Mouse (Mus musculus) ovary, postnatal 14 days (tissue): ENCODE measurements around the gene Bscl2.
"Not testable (repeated sequence)": the region's sequence is repeated elsewhere in the genome, so short reads cannot be mapped to it uniquely, and the experiment has no call there.

Source experiments
- DNase-seq: peaks from one replicate; pipeline ENCODE4 v3.0.0; 2022; ENCODE audit warnings: low spot score

Gene Bscl2

DNA sequence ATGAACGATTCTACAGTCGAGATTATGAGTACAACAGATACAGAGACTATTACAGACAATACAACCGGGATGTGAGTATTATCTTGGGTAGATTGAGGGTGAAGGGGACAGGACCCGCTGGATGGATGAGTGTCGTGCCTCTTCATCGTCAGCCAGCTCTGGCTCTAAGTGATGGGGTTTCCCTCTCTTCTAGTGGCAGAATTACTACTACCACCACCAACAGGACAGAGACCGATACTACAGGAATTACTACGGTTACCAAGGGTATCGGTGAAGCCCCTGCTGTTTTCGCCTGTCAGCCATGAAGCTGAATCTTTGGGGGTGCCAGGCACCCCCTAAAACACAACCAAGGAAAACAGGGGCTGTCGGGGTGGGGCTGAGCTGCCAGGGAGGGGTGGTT lies 6.0 kb upstream of the Bscl2 start:
- DNase-seq = no peak

DNA sequence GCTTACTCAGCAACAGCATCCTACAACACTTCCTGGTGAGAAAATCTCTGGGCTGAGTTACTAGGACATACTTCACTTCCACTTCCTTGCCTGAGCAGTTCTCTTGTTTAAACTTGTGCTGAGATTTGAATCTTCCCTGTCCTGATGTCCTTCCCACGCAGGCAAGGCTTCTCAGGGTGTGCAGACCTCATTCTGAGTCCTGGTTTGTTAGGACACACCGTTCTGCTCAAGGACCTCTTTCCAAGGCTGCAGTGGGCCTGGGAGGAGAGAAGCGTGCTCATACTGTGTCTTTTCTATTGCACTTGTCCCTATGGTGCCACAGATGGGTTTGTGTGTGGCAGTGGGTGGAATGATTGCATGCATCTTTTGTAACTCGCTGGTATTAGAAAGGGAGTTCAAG lies 4.3 kb upstream of the Bscl2 start:
- no peak for DNase-seq

DNA sequence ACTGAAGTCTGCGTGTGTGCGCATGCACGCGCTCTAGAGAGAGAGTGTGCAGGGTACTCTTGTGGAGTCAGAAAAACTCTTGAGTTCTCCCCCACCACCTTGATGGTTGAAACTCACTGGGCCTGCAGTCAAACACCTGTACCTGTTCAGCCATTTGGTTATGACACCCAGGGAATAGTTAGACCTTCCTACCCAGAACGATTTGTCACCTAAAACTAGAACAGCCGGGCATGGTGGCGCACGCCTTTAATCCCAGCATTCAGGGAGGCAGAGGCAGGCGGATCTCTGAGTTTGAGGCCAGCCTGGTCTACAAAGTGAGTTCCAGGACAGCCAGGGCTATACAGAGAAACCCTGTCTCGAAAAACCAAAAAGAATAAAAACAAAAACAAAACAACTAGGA lies 940 bp upstream of the Bscl2 start:
- not testable (repeated sequence) for DNase-seq

DNA sequence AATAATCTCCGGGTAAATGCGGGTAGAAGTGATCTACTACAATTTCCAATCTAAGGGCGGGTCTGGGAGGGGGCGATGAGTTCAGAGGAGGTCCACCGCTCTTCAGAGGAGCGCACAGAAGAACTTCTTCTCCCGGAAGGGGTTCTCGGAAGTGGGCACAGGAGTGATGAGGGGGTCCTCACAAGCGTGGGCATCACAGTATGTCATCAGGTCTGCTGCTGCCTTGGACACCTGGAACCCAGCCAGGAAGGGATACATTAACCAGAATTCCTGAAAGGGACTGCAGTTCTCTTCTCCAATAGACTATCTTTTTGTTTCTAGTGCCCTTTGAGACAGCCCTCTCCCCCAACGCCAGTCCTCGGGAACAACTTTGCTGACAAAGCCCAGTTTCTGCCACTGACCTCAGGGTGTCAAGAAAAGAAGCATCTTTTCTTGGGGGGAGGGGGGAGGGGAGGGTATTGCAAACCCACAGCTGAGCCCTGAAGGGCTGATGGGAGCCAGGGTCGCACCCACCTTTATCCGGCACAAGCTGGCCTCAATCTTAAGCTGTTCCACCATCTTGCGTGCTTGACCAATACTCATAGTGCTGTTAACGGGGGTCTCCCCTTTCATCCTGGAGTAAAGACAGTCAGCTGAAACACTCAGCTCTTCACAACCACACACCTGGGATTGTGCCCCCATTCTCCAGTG lies 919 bp downstream of the Bscl2 start:
- DNase-seq = peak; percentile 44

DNA sequence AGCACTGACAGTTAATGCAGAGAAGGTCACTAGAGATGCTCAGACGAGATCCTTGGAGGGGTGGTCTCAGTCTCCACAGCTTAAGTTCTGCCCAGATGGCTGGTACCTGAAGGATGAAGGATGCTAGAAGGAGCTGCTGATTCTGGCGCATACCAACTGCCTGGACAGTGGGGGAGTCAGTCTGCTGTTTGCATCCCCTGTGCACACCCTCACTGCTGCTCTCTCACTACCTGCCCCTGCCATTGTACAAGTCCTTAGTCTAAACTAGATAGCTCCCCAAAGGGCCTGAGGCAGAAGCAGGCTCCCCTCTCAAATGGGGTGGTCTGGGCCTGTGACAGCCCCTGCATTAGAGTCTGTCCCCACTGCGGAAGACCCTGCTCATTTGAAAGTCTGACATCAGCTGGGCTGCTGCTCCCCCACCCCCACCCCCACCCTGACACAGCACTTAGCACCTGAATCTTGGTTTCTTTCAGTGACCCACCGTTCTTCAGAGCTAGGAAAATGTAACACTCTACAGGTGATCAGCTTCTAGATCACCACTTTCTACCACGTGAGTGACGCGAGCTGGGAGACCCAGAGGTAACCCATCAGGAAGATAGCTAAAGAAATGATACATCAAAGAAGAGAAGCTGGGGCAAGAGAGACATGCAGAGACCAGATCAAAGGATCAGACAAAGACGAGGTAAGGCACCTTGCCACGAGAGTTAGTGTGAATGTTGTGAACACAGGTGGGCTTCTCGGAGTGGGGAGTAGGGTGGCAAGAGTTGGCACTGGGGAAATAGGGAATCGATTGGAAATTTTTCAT lies 2.0 kb downstream of the Bscl2 start, which contains the start of gene Gng3:
TSS of gene Gng3 (minus strand) at position 92 of the 805 bp plus-strand sequence.
- no peak for DNase-seq

DNA sequence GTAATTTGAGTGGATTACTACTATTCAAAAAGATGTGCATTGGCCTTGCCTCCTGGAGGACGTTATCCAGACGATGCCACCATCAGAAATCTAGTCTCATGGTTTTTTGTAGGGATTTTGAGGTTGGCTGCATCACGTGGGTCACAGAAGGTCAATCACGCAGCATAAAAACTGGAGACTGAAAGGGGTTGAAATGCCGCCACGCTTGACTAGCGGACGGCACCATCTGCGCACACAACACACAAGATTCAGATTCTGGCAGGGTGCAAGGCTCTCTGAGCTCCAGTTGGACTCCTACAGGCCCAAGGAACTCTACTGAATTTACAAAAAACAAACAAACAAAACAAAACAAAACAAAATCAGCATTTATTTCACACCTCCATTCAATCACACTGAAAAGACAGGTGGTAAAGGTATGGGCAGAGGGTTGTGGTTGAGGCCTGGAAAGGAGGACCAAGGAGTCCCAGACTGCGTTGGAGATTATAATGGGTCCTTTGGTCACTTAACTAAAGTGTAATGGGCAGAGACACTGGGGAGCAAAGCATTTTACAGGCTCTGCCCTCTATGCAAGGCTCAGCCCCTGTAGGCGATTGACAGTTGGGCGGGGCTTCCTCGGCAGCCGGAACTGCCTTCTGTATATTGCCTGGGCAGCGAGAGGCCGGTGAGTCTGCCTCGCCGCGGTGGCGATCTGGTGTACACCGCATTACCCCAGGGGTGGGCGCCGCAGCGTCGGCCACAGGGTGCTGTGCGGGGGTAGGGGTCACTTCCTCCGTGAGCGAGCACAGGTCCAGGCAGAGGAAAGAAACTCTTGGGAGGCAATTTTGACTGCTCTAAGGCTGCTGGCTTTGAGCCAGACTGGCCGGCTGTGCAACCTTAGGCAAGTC lies 2.9 kb downstream of the Bscl2 start:
- no peak for DNase-seq

DNA sequence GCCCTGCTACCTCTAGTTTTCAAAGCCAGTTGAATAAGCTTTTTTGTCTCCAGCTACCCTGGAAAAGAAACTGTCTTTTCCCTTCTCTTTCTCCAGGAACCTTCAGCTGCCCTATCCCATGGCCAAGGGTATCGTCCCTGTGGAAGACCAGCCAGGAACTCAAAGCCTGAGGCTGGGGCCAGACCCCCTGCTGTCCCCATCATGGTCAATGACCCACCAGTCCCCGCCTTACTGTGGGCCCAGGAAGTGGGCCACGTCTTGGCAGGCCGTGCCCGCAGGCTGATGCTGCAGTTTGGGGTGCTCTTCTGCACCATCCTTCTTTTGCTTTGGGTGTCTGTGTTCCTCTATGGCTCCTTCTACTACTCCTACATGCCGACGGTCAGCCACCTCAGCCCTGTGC lies 3.7 kb downstream of the Bscl2 start:
- DNase-seq = no peak

DNA sequence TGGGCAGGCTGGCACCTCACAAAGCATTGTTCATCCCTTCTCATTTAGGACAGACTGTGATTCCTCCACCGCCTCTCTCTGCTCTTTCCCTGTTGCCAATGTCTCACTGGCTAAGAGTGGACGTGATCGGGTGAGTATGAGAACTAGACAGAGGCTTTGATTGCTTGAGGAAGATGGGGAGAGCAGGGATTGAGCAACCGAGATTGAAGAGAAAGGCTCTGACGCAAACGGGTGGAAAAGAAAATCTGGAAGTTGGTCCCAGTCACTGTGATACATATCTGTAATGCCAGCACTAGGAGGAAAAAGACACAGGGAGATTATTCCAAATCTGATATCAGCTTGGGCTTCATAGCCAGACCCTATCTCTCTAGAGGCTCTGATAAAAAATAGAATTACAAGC lies 5.7 kb downstream of the Bscl2 start:
- DNase-seq = no peak

DNA sequence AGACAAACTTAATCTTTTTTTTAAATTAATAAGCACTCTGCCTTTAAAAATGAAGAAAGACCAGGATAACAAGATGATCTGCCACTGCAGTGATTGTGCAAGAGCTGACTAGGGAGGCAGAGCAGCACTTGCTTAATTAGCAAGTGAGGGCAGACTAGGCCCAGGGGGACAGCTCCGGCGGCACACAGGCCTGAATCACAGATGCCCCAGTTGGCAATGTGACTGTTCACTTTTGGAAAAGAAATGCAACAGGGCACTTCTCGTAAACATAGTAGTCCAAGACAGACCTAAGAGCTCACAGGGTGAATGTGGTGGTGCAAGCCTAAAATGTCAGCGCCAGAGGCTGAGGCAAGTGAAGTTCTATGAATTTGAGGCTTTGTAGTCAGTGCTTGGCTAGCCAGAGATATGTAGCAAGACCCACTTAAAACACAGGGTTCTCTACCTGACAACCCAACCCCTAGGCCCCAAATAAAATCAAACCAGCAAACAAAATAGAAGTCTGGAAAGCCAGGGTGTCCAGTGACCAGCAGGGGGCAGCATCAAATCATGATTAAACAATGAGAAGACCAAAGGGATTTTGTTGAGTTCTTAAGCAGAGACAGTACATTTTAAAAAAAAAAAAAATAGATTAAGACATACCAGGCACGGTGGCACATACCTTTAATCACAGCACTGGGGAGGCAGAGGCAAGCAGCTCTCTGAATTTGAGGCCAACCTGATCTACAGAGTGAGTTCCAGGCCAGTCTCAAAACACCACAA lies 7.3 kb downstream of the Bscl2 start:
- DNase-seq = peak; percentile 80

DNA sequence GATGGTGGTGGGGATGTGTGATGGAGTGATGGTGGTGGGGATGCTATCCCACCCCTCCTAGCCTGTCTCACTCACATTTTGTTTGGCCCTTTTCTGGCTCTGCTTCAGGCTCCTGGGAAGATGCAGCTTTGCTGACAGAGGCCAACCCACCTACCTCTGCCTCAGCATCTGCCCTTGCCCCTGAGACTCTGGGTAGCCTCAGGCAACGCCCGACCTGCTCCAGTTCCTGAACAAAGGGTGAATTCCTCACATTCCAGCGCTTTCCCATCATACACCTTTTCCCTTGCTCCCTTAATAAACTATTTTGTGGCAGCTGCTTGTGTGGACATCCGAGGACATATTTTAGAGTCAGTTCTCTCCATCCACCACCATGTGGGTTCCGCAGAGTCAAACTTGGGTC lies 11.1 kb downstream of the Bscl2 start:
- DNase-seq = no peak

DNA sequence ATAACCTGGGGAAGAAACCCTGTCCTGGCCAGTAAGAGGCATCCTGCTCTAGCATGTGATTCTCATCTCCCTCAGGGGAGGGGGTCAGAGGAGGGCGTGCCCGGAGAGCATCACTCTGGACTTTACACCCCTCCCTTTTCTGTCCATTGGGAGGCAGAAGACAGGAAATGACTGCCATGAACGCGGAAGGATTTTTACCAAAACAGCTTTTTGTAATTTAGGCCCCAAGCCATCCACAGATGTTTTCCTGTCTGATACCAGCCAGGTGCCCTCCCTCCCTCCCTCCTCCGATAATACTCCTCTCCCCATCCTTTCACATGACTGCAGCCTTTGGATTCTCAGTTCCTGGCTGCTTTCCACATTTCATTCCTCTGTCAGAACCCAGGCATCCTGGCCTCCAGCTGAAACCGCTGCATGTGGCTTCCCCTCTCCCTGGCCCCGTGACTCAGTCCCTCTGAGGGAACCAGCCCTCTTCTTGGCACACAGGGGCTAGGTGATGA lies 13.2 kb downstream of the Bscl2 start, which contains the start of gene Lrrn4cl:
TSS of gene Lrrn4cl (plus strand) at position 367 of the 500 bp plus-strand sequence.
- peak; percentile 39 for DNase-seq

DNA sequence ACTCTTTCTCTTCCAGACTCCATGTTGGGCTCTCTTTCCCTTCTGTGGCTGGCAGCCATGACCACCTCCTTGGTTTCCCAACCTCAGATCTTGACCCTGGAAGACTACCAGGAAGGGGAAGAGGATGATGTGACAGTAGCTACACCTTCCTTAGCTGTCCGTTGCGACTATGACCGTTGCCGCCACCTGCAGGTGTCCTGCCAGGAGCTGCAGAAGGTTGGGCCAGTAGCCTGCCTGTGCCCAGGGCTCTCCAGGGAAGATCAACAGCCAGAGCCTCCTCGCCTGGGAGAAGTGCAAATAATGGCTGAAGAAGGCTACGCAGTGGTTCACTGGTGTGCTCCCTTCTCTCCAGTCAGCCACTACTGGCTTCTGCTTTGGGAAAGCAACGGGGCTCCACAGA lies 14.4 kb downstream of the Bscl2 start:
- no peak for DNase-seq

DNA sequence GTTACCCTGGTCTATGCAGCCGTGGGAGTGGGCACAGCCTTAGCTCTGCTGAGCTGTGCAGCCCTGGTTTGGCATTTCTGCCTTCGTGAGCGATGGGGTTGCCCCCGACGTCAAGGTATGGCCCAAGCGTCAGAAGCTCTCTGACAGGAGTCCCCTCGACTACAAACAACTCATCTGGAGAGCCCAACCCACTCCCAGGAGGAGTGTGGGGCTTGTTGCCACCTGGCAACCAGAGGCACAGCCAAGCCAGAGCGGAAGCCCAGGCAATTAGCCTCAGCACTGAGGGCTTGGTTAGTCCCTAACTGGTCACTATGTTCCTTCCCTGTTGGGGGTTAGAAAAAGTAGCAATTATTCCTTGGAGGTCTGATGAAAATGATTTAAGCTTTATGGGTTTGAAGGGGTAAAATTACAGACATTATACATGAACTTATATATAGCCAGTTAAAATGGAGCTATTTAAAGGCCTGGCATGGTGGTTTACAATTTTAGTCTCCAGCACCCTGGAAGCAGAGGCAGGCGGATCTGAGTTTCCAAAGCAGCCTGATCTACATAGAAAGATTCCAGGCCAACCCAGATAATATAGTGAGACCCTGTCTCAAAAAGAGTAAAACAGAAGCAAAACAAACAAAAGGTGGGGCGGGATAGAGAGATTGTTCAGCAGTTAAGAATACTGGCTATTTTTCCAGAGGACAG lies 15.1 kb downstream of the Bscl2 start:
- DNase-seq = no peak

DNA sequence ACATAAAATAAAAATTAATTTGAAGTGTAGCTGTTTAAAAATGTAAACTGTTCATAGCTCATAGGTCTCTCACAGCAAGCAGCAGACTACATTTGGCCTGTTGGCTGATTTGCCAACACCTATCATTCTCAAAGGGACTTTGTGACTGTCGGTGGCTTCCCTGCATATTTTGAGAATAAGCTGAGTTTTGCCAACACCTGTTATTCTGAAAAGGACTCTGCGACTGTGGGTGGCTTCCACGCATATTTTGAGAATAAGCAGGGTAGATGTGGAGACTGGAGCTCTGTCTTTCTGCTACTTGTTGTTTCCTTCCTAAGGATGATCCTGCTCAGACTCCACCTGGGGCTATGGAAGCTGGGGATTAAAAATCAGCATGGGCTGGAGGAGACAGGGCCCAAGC lies 15.8 kb downstream of the Bscl2 start:
- DNase-seq = no peak

DNA sequence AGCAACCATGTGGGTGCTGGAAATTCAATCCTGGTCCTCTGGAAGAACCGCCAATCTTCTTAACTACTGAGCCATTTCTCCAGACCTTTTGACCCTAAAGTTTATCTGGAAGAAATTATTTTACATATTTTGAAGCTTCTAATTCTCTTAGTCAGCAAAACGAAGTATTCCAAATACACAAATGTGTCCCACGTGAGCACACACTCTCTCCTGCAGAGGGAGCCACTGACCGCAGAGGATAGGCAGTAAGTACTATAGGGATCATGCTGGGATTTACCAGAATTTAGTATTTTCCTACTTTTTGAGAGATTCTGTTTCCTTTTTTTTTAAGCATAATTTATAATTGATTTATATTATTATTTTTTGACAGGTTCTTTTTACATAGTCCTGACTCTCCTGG lies 20.4 kb downstream of the Bscl2 start:
- no peak for DNase-seq

DNA sequence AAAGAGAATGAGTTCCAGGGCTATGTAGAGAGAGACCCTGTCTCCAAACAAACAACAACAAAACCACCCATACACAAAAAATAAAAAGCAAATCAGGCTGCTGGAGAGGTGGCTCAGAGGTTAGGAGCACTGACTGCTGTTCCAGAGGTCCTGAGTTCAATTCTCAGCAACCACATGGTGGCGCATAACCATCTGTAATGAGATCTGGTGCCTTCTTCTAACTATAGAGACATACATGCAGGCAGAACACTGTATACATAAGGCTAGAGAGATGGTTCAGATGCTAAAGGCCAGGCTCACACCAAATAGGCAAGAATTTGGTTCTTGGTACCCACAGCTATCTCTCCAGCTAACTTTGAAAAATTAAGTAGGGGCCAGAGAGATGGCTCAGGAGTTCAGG lies 21.8 kb downstream of the Bscl2 start:
- no peak for DNase-seq

DNA sequence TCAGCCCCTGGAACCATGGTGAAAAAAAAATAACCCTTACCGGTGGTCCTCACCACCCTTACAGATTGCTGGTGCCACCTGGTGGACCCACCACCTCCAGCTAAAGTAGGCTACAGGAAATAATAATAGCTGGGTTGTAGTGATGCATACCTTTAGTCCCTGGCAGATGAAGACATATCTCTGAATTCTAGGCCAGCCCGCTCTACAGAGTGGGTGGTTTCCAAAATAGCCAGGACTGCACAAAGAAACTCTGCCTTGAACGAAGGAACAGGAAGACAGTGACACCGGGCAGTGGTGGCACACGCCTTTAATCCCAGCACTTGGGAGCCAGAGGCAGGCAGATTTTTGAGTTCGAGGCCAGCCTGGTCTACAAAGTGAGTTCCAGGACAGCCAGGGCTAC lies 27.0 kb downstream of the Bscl2 start:
- DNase-seq = no peak

DNA sequence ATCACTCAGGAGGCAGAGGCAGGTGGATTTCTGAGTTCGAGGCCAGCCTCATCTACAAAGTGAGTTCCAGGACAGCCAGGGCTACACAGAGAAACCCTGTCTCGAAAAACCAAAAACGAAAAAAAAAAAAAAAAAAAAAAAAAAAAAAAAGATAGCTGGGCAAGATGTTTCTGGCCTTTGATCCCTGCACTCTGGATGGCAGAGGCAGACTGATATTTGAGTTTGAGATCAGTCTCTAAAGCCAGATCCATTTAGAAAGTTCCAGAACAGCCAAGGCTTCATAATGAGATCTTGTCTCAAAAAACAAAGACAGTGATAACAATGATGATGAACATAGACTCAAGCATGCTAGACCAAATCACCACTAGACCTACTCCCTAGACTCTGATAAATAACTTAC lies 33.1 kb downstream of the Bscl2 start:
- DNase-seq = not testable (repeated sequence)

DNA sequence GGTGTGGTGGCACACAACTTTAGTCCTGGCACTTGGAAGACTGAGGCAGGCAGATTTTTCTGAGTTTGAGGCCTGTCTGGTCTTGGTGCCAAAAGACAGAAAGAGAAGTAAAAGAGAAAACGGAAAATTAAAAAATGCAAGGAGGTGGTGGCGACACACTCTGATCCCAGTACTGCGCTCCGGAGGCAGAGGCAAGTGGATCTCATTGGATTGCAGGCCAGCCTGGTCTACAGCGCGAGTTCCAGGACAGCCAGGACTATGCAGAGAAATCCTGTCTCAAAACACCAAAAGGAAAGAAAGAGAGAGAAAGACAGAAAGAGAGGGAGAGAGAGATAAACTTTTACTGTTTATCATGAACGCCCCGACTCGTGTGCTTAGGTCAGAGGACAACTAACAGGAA lies 33.6 kb downstream of the Bscl2 start:
- no peak for DNase-seq

DNA sequence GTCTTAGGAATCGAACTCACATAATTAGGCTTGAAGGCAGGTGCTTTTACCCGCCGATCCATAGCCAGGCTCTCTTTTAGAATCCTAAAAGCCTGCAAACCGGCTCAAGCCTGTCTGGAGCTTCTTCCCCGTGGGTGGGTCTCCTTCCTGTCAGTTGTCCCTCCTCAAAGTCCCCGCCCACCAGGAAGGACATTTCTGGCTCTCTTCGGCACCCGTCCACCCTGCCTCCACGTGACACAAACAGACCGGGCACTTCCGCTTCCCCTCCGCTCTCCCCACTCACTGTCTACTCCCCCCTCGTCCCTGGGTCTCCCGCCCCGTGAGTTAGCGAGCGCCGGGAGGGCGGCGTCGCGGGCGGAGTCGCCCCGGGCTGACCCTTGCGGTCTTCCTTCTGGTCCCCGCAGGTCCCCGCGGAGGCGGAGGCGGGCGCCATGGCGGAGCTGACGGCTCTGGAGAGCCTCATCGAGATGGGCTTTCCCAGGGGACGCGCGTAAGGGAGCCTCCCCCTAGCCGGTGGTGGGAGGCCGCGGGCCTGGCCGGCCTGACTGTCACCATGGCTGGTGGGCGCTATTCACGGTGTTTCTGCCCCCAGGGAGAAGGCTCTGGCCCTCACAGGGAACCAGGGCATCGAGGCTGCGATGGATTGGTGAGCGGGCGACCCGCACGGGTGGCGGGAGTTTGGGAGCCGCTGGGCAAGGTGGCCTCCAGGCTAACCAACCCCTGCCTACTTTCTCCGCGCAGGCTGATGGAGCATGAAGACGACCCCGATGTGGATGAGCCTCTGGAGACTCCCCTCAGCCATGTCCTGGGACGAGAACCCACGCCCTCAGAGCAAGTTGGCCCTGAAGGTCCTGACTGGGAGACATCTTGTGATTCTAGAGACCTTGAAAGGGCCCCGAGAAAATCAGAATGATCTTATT lies 34.3 kb downstream of the Bscl2 start, which contains the start of gene Ubxn1:
TSS of gene Ubxn1 (plus strand) at position 230 of the 920 bp plus-strand sequence.
- peak; percentile 93 for DNase-seq
